Mouse (Mus musculus) midbrain, embryonic 12.5 days (tissue): ENCODE measurements around the gene Cdca4. TPM values are rescaled to one million over a fixed set of nuclear protein-coding genes. Genes with fewer than 3 reads are reported as not detected.

ENCODE experiments used
- ATAC-seq: fragments of 200-750 bp; cut with Nextera tagmentation; 2 replicates; pipeline ENCODE4 v1.8.0; 2017; ENCODE audit warnings: low read depth, moderate TSS enrichment, moderate library complexity; ENCODE audit not compliant: low FRiP score
- H3K27ac ChIP-seq: fragments of 300-500 bp; sonication (generic); replicated peaks from 2 replicates; pipeline ENCODE4 v1.5.1; 2016; ENCODE audit warnings: mild to moderate bottlenecking
- H3K27me3 ChIP-seq: fragments of 300-500 bp; sonication (generic); 2 replicates; pipeline ENCODE4 v1.6.1; 2016; ENCODE audit warnings: mild to moderate bottlenecking
- H3K36me3 ChIP-seq: fragments of 300-500 bp; sonication (generic); 2 replicates; pipeline ENCODE4 v1.6.1; 2016
- H3K4me1 ChIP-seq: fragments of 300-500 bp; sonication (generic); 2 replicates; pipeline ENCODE4 v1.6.1; 2016
- H3K4me2 ChIP-seq: fragments of 300-500 bp; sonication (generic); replicated peaks from 2 replicates; pipeline ENCODE4 v1.6.1; 2016; ENCODE audit warnings: mild to moderate bottlenecking, moderate library complexity
- H3K4me3 ChIP-seq: fragments of 300-500 bp; sonication (generic); 2 replicates; pipeline ENCODE4 v1.5.1; 2016; ENCODE audit warnings: mild to moderate bottlenecking
- H3K9ac ChIP-seq: fragments of 300-500 bp; sonication (generic); replicated peaks from 2 replicates; pipeline ENCODE4 v1.6.1; 2016; ENCODE audit warnings: mild to moderate bottlenecking, moderate library complexity
- H3K9me3 ChIP-seq: fragments of 300-500 bp; sonication (generic); 2 replicates; pipeline ENCODE4 v1.6.1; 2016; ENCODE audit warnings: mild to moderate bottlenecking
- WGBS: fragments of 180-500 bp; shearing (Covaris S2); methylation state at CpG from one replicate; pipeline ENCODE4 v1.1.7; 2016; 5-methylcytosine and 5-hydroxymethylcytosine counted together
- polyA plus RNA-seq: library from polyadenylated mRNA; unstranded; fragments of >200 nt; fragmentation: Nextera tagmentation; extraction: Ambion mirVana; gene quantifications from 2 replicates; pipeline ENCODE4 v1.2.1, GENCODE M21; 2016

Gene Cdca4
- polyA plus RNA-seq, 1 experiment from 2014 or later, result 132 TPM

- peaks cover 16% of the 10 kb centered on the region for H3K36me3 ChIP-seq
- no peak overlapping the region for H3K9ac ChIP-seq
- no peak overlapping the region for H3K27ac ChIP-seq
- H3K4me3 ChIP-seq, result no peak overlapping the region
- H3K27me3 ChIP-seq, result no peaks in the 10 kb centered on the region
- peaks cover 10% of the 10 kb centered on the region for H3K4me1 ChIP-seq
- H3K4me2 ChIP-seq, result no peak overlapping the region
- no peaks in the 10 kb centered on the region for H3K9me3 ChIP-seq
- WGBS, result 90% methylated on average over 6 of the region's 6 CpGs
- ATAC-seq, result no peak
Measured at GRCm38 (mm10) chr12:112833527-112833926, 4.3 kb upstream of the Cdca4 start.

- Histone ChIP-seq H3K36me3 (peaks cover 21% of the 10 kb centered on the region), H3K4me1 (peaks cover 19% of the 10 kb centered on the region), H3K9me3 (no peaks in the 10 kb centered on the region), H3K4me2 (no peak overlapping the region), H3K27me3 (no peaks in the 10 kb centered on the region), H3K4me3 (no peak overlapping the region), H3K9ac (no peak overlapping the region), H3K27ac (no peak overlapping the region)
- 94% methylated on average over 5 of the region's 5 CpGs for WGBS
- ATAC-seq, result no peak
Measured at GRCm38 (mm10) chr12:112832411-112832810, 3.2 kb upstream of the Cdca4 start.

GRCm38 (mm10) chr12:112830570-112830969, 1.3 kb upstream of the Cdca4 start:
- peak overlapping the region; percentile 99 for H3K4me3 ChIP-seq
- H3K36me3 ChIP-seq, result peaks cover 37% of the 10 kb centered on the region
- H3K9ac ChIP-seq, result peak overlapping the region; percentile 74
- H3K4me2 ChIP-seq, result peak overlapping the region; percentile 59
- no peaks in the 10 kb centered on the region for H3K9me3 ChIP-seq
- ATAC-seq, result no peak
- peaks cover 38% of the 10 kb centered on the region for H3K4me1 ChIP-seq
- no peaks in the 10 kb centered on the region for H3K27me3 ChIP-seq
- no peak overlapping the region for H3K27ac ChIP-seq
- WGBS, result 90% methylated on average over 3 of the region's 3 CpGs

- H3K27ac ChIP-seq, result peak overlapping the region; percentile 93
- ATAC-seq, result no peak
- H3K4me3 ChIP-seq, result peak overlapping the region; percentile 99
- peaks cover 41% of the 10 kb centered on the region for H3K4me1 ChIP-seq
- no peaks in the 10 kb centered on the region for H3K27me3 ChIP-seq
- peak overlapping the region; percentile 74 for H3K9ac ChIP-seq
- 30% methylated on average over 2 of the region's 2 CpGs for WGBS
- H3K36me3 ChIP-seq, result peaks cover 41% of the 10 kb centered on the region
- no peaks in the 10 kb centered on the region for H3K9me3 ChIP-seq
- H3K4me2 ChIP-seq, result peak overlapping the region; percentile 59
Measured at GRCm38 (mm10) chr12:112830141-112830540, 918 bp upstream of the Cdca4 start.

- peaks cover 51% of the 10 kb centered on the region for H3K36me3 ChIP-seq
- no peaks in the 10 kb centered on the region for H3K9me3 ChIP-seq
- ATAC-seq, result peak; percentile 81
Measured at GRCm38 (mm10) chr12:112828501-112829243, 551 bp downstream of the Cdca4 start.

GRCm38 (mm10) chr12:112825901-112826300, 3.3 kb downstream of the Cdca4 start:
- peak overlapping the region; percentile 99; the same call in 1 of the 2 replicates for H3K9ac ChIP-seq
- peaks cover 52% of the 10 kb centered on the region for H3K4me1 ChIP-seq
- H3K36me3 ChIP-seq, result peaks cover 53% of the 10 kb centered on the region
- H3K9me3 ChIP-seq, result no peaks in the 10 kb centered on the region
- H3K27me3 ChIP-seq, result no peaks in the 10 kb centered on the region
- 93% methylated on average over 5 of the region's 5 CpGs for WGBS
- H3K4me3 ChIP-seq, result no peak overlapping the region
- H3K27ac ChIP-seq, result no peak overlapping the region
- H3K4me2 ChIP-seq, result peak overlapping the region; percentile 69; the same call in 1 of the 2 replicates
- ATAC-seq, result no peak

More at GRCm38 (mm10) chr12:112828501-112829243, 551 bp downstream of the Cdca4 start:
- peak overlapping the region; percentile 99 for H3K9ac ChIP-seq
- peak overlapping the region; percentile 99 for H3K4me3 ChIP-seq
- H3K27me3 ChIP-seq, result no peaks in the 10 kb centered on the region
- WGBS, result under 1% methylated on average over 43 of the region's 51 CpGs
- peak overlapping the region; percentile 69 for H3K4me2 ChIP-seq
- peak overlapping the region; percentile 93 for H3K27ac ChIP-seq
- H3K4me1 ChIP-seq, result peaks cover 48% of the 10 kb centered on the region

GRCm38 (mm10) chr12:112823221-112823620, 6.0 kb downstream of the Cdca4 start:
- H3K27me3 ChIP-seq, result no peaks in the 10 kb centered on the region
- H3K4me3 ChIP-seq, result no peak overlapping the region
- H3K9ac ChIP-seq, result no peak overlapping the region
- H3K4me2 ChIP-seq, result no peak overlapping the region
- 84% methylated on average over 4 of the region's 4 CpGs for WGBS
- H3K27ac ChIP-seq, result no peak overlapping the region
- ATAC-seq, result no peak
- H3K36me3 ChIP-seq, result peaks cover 79% of the 10 kb centered on the region
- H3K4me1 ChIP-seq, result peaks cover 44% of the 10 kb centered on the region
- no peaks in the 10 kb centered on the region for H3K9me3 ChIP-seq

GRCm38 (mm10) chr12:112822676-112823075, 6.5 kb downstream of the Cdca4 start:
- H3K4me1 ChIP-seq, result peaks cover 38% of the 10 kb centered on the region
- WGBS, result 85% methylated on average over 2 of the region's 2 CpGs
- no peak overlapping the region for H3K27ac ChIP-seq
- H3K36me3 ChIP-seq, result peaks cover 80% of the 10 kb centered on the region
- H3K9me3 ChIP-seq, result no peaks in the 10 kb centered on the region
- H3K4me3 ChIP-seq, result no peak overlapping the region
- no peaks in the 10 kb centered on the region for H3K27me3 ChIP-seq
- ATAC-seq, result no peak
- H3K9ac ChIP-seq, result no peak overlapping the region
- H3K4me2 ChIP-seq, result no peak overlapping the region

GRCm38 (mm10) chr12:112821974-112822373, 7.2 kb downstream of the Cdca4 start:
- peaks cover 80% of the 10 kb centered on the region for H3K36me3 ChIP-seq
- H3K9ac ChIP-seq, result no peak overlapping the region
- H3K4me2 ChIP-seq, result no peak overlapping the region
- peaks cover 31% of the 10 kb centered on the region for H3K4me1 ChIP-seq
- no peaks in the 10 kb centered on the region for H3K27me3 ChIP-seq
- no peak overlapping the region for H3K27ac ChIP-seq
- no peaks in the 10 kb centered on the region for H3K9me3 ChIP-seq
- WGBS, result 85% methylated on average over 4 of the region's 4 CpGs
- ATAC-seq, result no peak
- H3K4me3 ChIP-seq, result no peak overlapping the region

GRCm38 (mm10) chr12:112821216-112821615, 8.0 kb downstream of the Cdca4 start:
- peaks cover 24% of the 10 kb centered on the region for H3K4me1 ChIP-seq
- no peak overlapping the region for H3K9ac ChIP-seq
- no peaks in the 10 kb centered on the region for H3K9me3 ChIP-seq
- 66% methylated on average over 1 of the region's 1 CpGs for WGBS
- ATAC-seq, result no peak
- H3K36me3 ChIP-seq, result peaks cover 79% of the 10 kb centered on the region
- no peaks in the 10 kb centered on the region for H3K27me3 ChIP-seq
- H3K4me3 ChIP-seq, result no peak overlapping the region
- no peak overlapping the region for H3K27ac ChIP-seq
- no peak overlapping the region for H3K4me2 ChIP-seq

- 78% methylated on average over 12 of the region's 12 CpGs for WGBS
- ATAC-seq, result no peak
- H3K27me3 ChIP-seq, result no peaks in the 10 kb centered on the region
Measured at GRCm38 (mm10) chr12:112820401-112820999, 8.7 kb downstream of the Cdca4 start.

GRCm38 (mm10) chr12:112819057-112819662, 10.1 kb downstream of the Cdca4 start:
- ATAC-seq, result no peak
- Histone ChIP-seq H3K4me3 (no peak overlapping the region), H3K9me3 (no peaks in the 10 kb centered on the region), H3K27ac (no peak overlapping the region), H3K4me1 (peaks cover 11% of the 10 kb centered on the region), H3K36me3 (peaks cover 85% of the 10 kb centered on the region), H3K9ac (no peak overlapping the region), H3K27me3 (no peaks in the 10 kb centered on the region), H3K4me2 (no peak overlapping the region)
- 95% methylated on average over 8 of the region's 8 CpGs for WGBS

More at GRCm38 (mm10) chr12:112820401-112820999, 8.7 kb downstream of the Cdca4 start:
- Histone ChIP-seq H3K4me1 (peaks cover 16% of the 10 kb centered on the region), H3K27ac (no peak overlapping the region), H3K4me3 (no peak overlapping the region), H3K4me2 (no peak overlapping the region), H3K36me3 (peaks cover 80% of the 10 kb centered on the region), H3K9me3 (no peaks in the 10 kb centered on the region), H3K9ac (no peak overlapping the region)
